Mouse (Mus musculus): ENCODE data around the gene Tgm2. TPM values are rescaled to one million over a fixed set of nuclear protein-coding genes. Genes with fewer than 3 reads are reported as not detected.
A peak's percentile ranks its signal among the peaks of the same experiment; 100 is the strongest.

The Tgm2 gene
- polyA plus RNA-seq, 1 experiment, result 13.3 TPM

DNA sequence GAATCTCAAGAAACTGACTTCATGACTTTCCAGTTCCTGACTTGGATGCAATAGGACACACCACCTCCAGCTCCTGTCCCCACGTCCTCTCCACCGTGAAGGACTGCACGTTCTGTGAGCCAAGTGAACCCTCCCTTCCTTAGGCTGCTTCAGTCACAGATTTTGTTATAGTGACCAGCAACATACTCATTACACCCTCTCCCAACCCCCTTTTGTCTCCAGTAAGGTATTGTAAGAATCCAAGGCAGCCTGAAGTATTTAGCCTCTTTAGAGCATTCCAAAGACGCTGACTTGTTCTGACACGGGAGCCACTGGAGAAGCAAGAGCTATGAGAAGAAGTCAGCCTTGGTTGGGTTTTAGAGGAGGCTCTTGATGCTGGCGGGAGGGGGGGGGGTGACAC lies 23.1 kb upstream of the Tgm2 start:
- TF ChIP-seq CTCF (IDR thresholded peaks at IDR 0.05; ENCODE audit: extremely low read depth, insufficient read depth, low read length) (no peak), POLR2A (IDR thresholded peaks at IDR 0.05; ENCODE audit: extremely low read depth, insufficient read depth, low read length) (no peak)
- Histone ChIP-seq H3K4me1 (ENCODE audit: control insufficient read depth, insufficient read depth, low read length) (peaks cover 4% of the 10 kb centered on the region), H3K4me3 (ENCODE audit: insufficient read depth, low read length) (no peak overlapping the region), H3K27ac (ENCODE audit: insufficient read depth, low read length) (no peak overlapping the region)

DNA sequence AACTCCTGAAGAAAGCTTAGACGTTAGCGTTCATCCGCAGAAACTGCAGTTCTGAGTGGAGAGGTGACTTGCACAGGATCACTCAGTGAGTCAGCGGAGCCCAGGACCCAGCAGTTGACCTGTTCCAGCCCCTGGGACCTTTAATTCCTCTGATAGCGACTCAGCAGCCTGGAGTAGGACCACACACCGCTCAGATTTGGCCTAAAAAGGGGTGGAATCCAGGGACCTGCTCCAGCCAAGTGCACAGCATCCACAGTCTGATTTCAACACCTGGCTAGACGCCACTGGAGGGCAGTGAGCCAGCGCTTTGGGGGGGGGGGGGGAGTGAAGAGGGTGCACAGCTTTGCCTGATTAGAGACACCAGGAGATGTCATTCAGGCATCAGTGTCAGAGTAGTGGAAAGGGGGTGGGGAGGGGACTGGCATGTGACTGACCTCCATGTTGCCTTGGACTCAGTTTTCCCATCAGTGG lies 22.5 kb upstream of the Tgm2 start:
- TF ChIP-seq CTCF (IDR thresholded peaks at IDR 0.05; ENCODE audit: extremely low read depth, insufficient read depth, low read length), result no peak
- no peak for TF ChIP-seq POLR2A (IDR thresholded peaks at IDR 0.05; ENCODE audit: extremely low read depth, insufficient read depth, low read length)
- H3K27ac ChIP-seq (ENCODE audit: insufficient read depth, low read length), result no peak overlapping the region
- no peak overlapping the region for H3K4me3 ChIP-seq (ENCODE audit: insufficient read depth, low read length)
- peaks cover 4% of the 10 kb centered on the region for H3K4me1 ChIP-seq (ENCODE audit: control insufficient read depth, insufficient read depth, low read length)

DNA sequence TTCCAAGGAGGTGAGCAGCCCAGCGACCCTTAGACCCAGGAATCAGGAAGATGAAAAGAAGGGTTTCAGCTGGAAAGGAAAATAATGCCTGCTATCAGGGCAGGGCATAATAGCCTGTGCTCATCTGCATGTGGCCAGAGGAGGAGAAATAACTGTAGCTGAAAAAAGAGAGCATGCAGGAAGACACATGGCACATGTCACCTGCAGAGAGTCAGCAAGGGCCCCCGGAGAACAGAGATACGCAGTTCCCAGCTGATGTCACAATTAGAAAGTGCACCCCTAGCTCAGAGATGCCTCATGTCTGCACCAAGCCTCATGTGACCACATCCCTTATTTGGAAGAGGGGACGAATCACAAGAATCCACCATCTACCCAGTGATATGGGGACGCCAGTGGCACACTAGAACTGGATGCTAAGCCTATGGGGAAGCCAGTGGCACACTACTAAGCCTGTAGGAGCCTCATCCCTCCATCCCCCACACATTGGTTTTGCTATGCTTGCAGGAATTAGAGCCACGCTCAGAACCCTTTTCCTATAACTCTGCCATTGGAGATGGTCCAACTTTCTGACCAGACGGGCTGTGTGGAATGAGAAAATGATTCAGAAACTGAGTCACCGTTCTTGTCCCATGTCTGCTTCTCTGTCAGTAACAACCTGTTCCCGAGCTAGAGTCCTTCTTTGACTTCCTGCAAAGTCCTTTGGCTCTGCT lies 21.4 kb upstream of the Tgm2 start:
- no peak for TF ChIP-seq POLR2A (IDR thresholded peaks at IDR 0.05; ENCODE audit: extremely low read depth, insufficient read depth, low read length)
- no peak for TF ChIP-seq CTCF (IDR thresholded peaks at IDR 0.05; ENCODE audit: extremely low read depth, insufficient read depth, low read length)
- peaks cover 4% of the 10 kb centered on the region for H3K4me1 ChIP-seq (ENCODE audit: control insufficient read depth, insufficient read depth, low read length)

DNA sequence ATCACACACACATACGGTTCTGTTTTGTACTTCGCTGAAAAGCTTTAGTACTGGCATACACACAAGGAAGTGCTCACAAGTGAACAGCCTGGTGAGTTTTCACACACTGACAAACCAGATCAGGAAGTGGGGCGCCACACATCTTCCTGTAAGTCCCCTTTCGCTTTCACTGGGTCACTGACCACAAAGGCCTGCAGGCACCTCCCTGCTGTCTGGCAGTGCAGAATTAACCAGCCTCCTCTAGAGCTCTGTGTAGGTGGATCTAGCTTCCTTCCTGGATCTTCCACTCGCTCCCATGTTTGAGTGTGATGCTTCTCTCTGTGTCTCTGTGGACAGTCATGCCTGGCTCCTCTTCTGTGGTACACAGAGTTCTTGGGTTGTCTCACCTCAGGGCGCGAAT lies 20.4 kb upstream of the Tgm2 start:
- Histone ChIP-seq H3K27ac (ENCODE audit: insufficient read depth, low read length) (0 out of 2 replicates have a peak overlapping the region, but pooled peaks have one; percentile 53), H3K4me1 (ENCODE audit: control insufficient read depth, insufficient read depth, low read length) (peaks cover 4% of the 10 kb centered on the region), H3K4me3 (ENCODE audit: insufficient read depth, low read length) (no peak overlapping the region)
- TF ChIP-seq CTCF (IDR thresholded peaks at IDR 0.05; ENCODE audit: extremely low read depth, insufficient read depth, low read length) (no peak), POLR2A (IDR thresholded peaks at IDR 0.05; ENCODE audit: extremely low read depth, insufficient read depth, low read length) (no peak)

More for the DNA sequence above, 21.4 kb upstream of the Tgm2 start:
- no peak overlapping the region for H3K4me3 ChIP-seq (ENCODE audit: insufficient read depth, low read length)
- H3K27ac ChIP-seq (ENCODE audit: insufficient read depth, low read length), result no peak overlapping the region

DNA sequence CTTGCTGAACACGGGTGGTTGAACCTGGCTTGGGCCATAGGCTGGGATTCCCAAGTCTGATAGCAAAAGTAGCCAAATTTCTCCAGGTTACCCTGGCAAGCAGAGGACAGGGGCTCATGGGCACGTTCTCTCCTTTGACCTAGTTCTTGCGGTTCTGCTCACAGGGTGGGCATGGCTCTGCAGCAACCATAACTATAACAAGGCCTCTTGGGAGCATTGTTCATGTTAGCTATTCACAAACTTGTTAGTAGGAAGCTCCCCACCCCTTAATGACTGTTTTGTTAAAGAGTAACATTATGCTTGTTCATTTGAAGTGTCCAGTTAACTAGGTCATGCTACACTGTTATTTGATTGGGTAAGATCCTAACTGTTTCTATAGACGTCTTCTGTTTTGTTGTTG lies 19.5 kb upstream of the Tgm2 start:
- TF ChIP-seq CTCF (IDR thresholded peaks at IDR 0.05; ENCODE audit: extremely low read depth, insufficient read depth, low read length), result no peak
- TF ChIP-seq POLR2A (IDR thresholded peaks at IDR 0.05; ENCODE audit: extremely low read depth, insufficient read depth, low read length), result no peak
- H3K4me3 ChIP-seq (ENCODE audit: insufficient read depth, low read length), result no peak overlapping the region
- H3K4me1 ChIP-seq (ENCODE audit: control insufficient read depth, insufficient read depth, low read length), result peaks cover 4% of the 10 kb centered on the region
- no peak overlapping the region for H3K27ac ChIP-seq (ENCODE audit: insufficient read depth, low read length)

DNA sequence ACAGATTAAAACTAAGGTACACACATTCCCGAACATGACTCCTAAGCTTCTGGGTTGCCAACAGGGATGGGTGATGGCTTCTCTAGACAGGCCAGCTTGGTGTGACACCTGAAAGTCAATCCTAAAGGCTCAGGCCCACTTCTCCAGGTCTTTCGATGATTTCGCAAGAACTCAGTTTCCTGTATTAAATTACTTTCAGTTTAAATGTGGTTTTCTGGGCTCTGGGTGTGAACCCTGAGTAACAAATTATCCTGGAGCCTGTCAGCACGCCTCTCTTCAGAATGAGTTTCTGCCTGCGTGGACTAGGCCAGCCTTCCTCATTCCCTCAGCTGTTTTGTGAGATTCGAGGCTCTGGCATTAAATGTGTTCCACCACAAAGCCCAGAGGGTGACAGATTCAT lies 16.8 kb upstream of the Tgm2 start:
- TF ChIP-seq CTCF (IDR thresholded peaks at IDR 0.05; ENCODE audit: extremely low read depth, insufficient read depth, low read length) (no peak), POLR2A (IDR thresholded peaks at IDR 0.05; ENCODE audit: extremely low read depth, insufficient read depth, low read length) (no peak)
- Histone ChIP-seq H3K27ac (ENCODE audit: insufficient read depth, low read length) (no peak overlapping the region), H3K4me3 (ENCODE audit: insufficient read depth, low read length) (no peak overlapping the region), H3K4me1 (ENCODE audit: control insufficient read depth, insufficient read depth, low read length) (peaks cover 4% of the 10 kb centered on the region)

DNA sequence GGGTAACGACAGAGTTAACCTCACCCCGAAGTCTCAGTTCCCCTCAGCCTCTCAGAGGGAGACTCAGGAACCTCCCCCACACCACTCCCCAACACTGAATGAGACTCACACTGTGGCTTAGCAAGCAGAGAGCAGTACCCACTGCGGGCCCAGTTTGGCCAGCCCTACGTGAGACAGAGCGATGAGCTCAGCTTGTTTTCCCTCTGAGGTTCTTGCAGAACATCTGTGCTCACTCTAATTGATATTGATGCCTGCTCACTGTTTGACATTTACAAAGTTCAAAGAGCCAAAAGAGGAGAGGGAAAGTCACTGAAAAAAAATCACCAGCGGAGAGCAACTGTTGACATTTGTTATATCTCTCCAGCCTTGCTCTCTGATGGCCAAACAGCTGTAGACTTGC lies 15.5 kb upstream of the Tgm2 start:
- Histone ChIP-seq H3K4me3 (ENCODE audit: insufficient read depth, low read length) (no peak overlapping the region), H3K27ac (ENCODE audit: insufficient read depth, low read length) (no peak overlapping the region), H3K4me1 (ENCODE audit: control insufficient read depth, insufficient read depth, low read length) (peaks cover under 1% of the 10 kb centered on the region)
- TF ChIP-seq POLR2A (IDR thresholded peaks at IDR 0.05; ENCODE audit: extremely low read depth, insufficient read depth, low read length) (no peak), CTCF (IDR thresholded peaks at IDR 0.05; ENCODE audit: extremely low read depth, insufficient read depth, low read length) (no peak)

DNA sequence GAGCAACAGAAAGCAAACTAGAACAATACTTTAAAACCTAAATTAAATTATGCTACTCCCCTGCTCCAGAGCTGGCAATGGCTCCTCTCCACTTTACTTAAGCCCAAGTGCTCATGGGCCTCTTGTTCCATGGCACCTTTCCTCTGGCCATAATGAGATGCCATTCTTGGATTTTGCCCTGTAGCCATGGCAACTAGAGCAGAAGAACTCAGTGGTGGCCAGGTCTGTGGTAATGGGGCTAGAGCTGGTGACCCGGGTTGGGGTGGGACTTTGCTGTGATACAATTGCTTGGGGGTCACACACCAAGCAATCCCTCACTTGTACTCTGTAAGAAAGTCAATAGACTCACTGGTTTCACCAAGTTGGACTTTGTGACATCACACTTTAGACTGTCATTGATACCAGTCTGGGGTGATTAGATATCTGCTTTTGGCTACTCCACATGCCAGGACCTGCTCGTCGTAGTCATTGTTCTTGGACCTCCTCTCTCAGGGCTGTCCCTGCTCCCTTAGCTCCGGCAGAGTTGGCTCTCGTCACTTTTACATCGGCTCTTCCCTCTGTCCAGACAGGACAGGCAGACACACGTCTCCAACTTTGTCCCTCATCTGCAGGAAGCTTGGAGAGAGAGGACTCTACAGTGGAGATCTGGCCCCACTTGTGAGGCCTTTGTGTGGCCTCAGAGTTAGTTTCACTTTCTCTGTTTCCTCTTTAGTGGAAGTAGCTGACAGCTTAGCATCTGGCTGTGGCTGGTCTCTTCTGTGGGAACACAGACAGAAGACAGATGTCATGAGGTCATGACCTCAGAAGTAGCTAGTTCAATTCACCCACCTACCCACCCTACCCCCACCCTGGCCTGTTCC lies 13.4 kb upstream of the Tgm2 start:
- H3K4me3 ChIP-seq (ENCODE audit: insufficient read depth, low read length), result no peak overlapping the region
- TF ChIP-seq POLR2A (IDR thresholded peaks at IDR 0.05; ENCODE audit: extremely low read depth, insufficient read depth, low read length) (no peak), CTCF (IDR thresholded peaks at IDR 0.05; ENCODE audit: extremely low read depth, insufficient read depth, low read length) (no peak)
- H3K4me1 ChIP-seq (ENCODE audit: control insufficient read depth, insufficient read depth, low read length), result no peaks in the 10 kb centered on the region
- H3K27ac ChIP-seq (ENCODE audit: insufficient read depth, low read length), result peak overlapping the region; percentile 58; the same call in 1 of the 2 replicates

DNA sequence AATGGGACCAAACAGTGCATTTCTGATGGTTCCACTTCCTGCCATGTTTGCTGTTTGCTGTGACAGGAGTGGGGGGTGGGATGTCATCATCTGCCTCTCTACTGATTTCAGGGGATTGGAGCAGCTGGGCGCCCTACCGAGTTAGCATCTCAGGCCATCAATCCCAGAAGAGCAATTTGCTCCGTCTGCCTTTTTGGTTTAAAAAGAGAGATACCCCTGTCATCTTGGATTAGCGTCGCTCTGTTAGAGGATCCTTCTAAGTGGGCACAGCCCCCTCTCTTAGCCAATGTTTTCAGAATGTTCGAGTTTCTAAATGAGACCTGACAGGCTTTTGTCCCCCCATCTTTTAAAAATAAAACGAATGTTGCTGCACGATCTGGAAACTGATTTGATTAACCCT lies 11.4 kb upstream of the Tgm2 start:
- no peak overlapping the region for H3K4me3 ChIP-seq (ENCODE audit: insufficient read depth, low read length)
- no peak for TF ChIP-seq POLR2A (IDR thresholded peaks at IDR 0.05; ENCODE audit: extremely low read depth, insufficient read depth, low read length)
- TF ChIP-seq CTCF (IDR thresholded peaks at IDR 0.05; ENCODE audit: extremely low read depth, insufficient read depth, low read length), result no peak
- H3K27ac ChIP-seq (ENCODE audit: insufficient read depth, low read length), result no peak overlapping the region
- H3K4me1 ChIP-seq (ENCODE audit: control insufficient read depth, insufficient read depth, low read length), result no peaks in the 10 kb centered on the region
